Mouse (Mus musculus): Measurements from ENCODE around the gene Ankrd7. TPM values are rescaled to one million over a fixed set of nuclear protein-coding genes. Genes with fewer than 3 reads are reported as not detected.
"Not testable (repeated sequence)": the region's sequence is repeated elsewhere in the genome, so short reads cannot be mapped to it uniquely, and the experiment has no call there.

Gene Ankrd7
- total and polyA plus RNA-seq, 3 experiments = 0.20 TPM; not detected in 2

DNA sequence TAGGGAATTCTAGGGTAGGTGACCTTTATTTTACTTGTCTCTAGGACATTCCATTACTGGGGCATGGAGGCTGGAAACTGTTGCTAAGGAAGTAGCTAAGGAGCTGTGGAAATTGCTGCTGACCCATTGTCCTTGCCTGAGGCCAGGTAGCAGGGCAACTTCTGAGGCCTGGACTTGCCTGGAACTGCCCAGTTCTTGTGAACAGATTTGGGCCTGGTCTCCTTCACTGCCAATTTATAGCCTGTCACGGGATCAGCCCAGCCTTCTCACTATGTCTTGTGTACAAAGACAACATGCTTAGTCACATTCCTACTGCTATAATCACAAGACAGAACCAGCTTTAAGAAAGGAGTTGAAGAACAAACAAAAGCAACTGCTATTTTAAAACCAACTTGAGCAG lies 43.3 kb upstream of the Ankrd7 start:
- no peak for DNase-seq (ENCODE audit: extremely low read depth)
- no peak overlapping the region for H3K4me3 ChIP-seq (replicated peaks in 1 of 3; ENCODE audit: low read depth in 2 of 3, low read length in 2 of 3, poor library complexity in 1 of 3)
- no peaks in the 10 kb centered on the region for H3K36me3 ChIP-seq (replicated peaks in 1 of 2; ENCODE audit: control insufficient read depth in 1 of 2, insufficient read depth in 1 of 2, low read length in 1 of 2)
- H3K9me3 ChIP-seq (replicated peaks; ENCODE audit: low read length) = no peaks in the 10 kb centered on the region
- H3K9ac ChIP-seq (ENCODE audit: insufficient read depth, low read depth) = no peak overlapping the region
- TF ChIP-seq ZNF384 (IDR thresholded peaks at IDR 0.05; ENCODE audit: low read depth, low read length) (no peak), NELFE (IDR thresholded peaks at IDR 0.05; ENCODE audit: low read depth, low read length) (no peak), MYC (IDR thresholded peaks at IDR 0.05; ENCODE audit: low read depth, low read length) (no peak), EP300 (IDR thresholded peaks at IDR 0.05; ENCODE audit: low read length) (no peak), MEF2A (IDR thresholded peaks at IDR 0.05; ENCODE audit: borderline replicate concordance, low read depth, low read length) (no peak), KAT2A (IDR thresholded peaks at IDR 0.05; ENCODE audit: insufficient replicate concordance, low read length) (no peak), CTCF (conservative IDR thresholded peaks at IDR 0.05 in 1 of 2, IDR thresholded peaks at IDR 0.05 in 1 of 2; ENCODE audit: low read depth in 2 of 2, low read length in 2 of 2) (no peak), UBTF (IDR thresholded peaks at IDR 0.05; ENCODE audit: low read depth, low read length) (no peak), E2F4 (IDR thresholded peaks at IDR 0.05; ENCODE audit: insufficient replicate concordance, low read depth, low read length) (no peak), ZMIZ1 (IDR thresholded peaks at IDR 0.05; ENCODE audit: low read depth, low read length) (no peak), POLR2A (IDR thresholded peaks at IDR 0.05; ENCODE audit: low read depth, low read length) (no peak)
- in situ Hi-C loops (cut with MboI; ENCODE audit: low pct_ligation_motif_present, low pct_unique_long_range_greater_than_20kb, low sequenced_read_pairs) = no loop called here
- H3K4me1 ChIP-seq (ENCODE audit: control insufficient read depth in 1 of 2, insufficient read depth in 2 of 2) = no peaks in the 10 kb centered on the region
- H3K27me3 ChIP-seq (replicated peaks) = no peaks in the 10 kb centered on the region
- dilution Hi-C loops (cut with MboI; ENCODE audit: extremely low pct_ligation_motif_present, extremely low pct_unique_long_range_greater_than_20kb, low sequenced_read_pairs) = no loop called here
- no peak overlapping the region for H3K4me2 ChIP-seq (ENCODE audit: insufficient read depth, low read depth, poor library complexity, severe bottlenecking)
- no peaks in the 10 kb centered on the region for H3K79me2 ChIP-seq (replicated peaks; ENCODE audit: control insufficient read depth, extremely low read depth, insufficient read depth, poor library complexity, severe bottlenecking)
- H3K27ac ChIP-seq (ENCODE audit: insufficient read depth, low read depth) = no peak overlapping the region

DNA sequence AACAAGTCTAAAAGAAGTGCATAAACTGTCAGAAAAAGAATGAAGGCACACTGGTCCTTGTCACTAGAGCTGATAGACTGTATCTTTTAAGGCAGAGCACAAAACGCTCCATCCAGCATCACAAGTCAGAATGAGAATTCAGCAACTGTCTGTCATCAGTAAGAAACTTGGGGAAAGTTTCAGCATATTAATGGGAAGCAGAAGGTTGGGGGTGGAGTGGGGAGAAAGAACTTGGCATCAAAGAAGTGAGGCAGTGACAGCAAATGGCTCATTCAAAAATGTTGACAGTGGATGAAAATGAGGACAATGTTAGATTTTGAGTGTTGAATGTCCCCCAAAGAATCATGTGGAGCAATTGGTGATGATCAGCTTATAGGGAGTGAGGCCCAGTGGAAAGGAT lies 33.2 kb upstream of the Ankrd7 start:
- dilution Hi-C loops (cut with MboI; ENCODE audit: extremely low pct_ligation_motif_present, extremely low pct_unique_long_range_greater_than_20kb, low sequenced_read_pairs) (no loop called here), in situ Hi-C loops (cut with MboI; ENCODE audit: low pct_ligation_motif_present, low pct_unique_long_range_greater_than_20kb, low sequenced_read_pairs) (no loop called here)
- TF ChIP-seq KAT2A (IDR thresholded peaks at IDR 0.05; ENCODE audit: insufficient replicate concordance, low read length) = no peak
- TF ChIP-seq CTCF (conservative IDR thresholded peaks at IDR 0.05 in 1 of 2, IDR thresholded peaks at IDR 0.05 in 1 of 2; ENCODE audit: low read depth in 2 of 2, low read length in 2 of 2) = no peak
- TF ChIP-seq EP300 (IDR thresholded peaks at IDR 0.05; ENCODE audit: low read length) = no peak
- no peak for TF ChIP-seq MAZ (IDR thresholded peaks at IDR 0.05; ENCODE audit: low read depth, low read length)
- TF ChIP-seq ELF1 (IDR thresholded peaks at IDR 0.05; ENCODE audit: low read depth, low read length) = no peak
- no peak for TF ChIP-seq PAX5 (IDR thresholded peaks at IDR 0.05; ENCODE audit: low read length)
- no peak for TF ChIP-seq MAFK (IDR thresholded peaks at IDR 0.05; ENCODE audit: insufficient replicate concordance, low read length)
- H3K36me3 ChIP-seq (replicated peaks in 1 of 2; ENCODE audit: control insufficient read depth in 1 of 2, insufficient read depth in 1 of 2, low read length in 1 of 2) = no peaks in the 10 kb centered on the region
- DNase-seq (ENCODE audit: extremely low read depth) = no peak
- H3K4me1 ChIP-seq (ENCODE audit: control insufficient read depth in 1 of 2, insufficient read depth in 2 of 2) = no peaks in the 10 kb centered on the region
- no peaks in the 10 kb centered on the region for H3K79me2 ChIP-seq (replicated peaks; ENCODE audit: control insufficient read depth, extremely low read depth, insufficient read depth, poor library complexity, severe bottlenecking)
- no peak overlapping the region for H3K9ac ChIP-seq (ENCODE audit: insufficient read depth, low read depth)
- no peak overlapping the region for H3K4me3 ChIP-seq (replicated peaks in 1 of 3; ENCODE audit: low read depth in 2 of 3, low read length in 2 of 3, poor library complexity in 1 of 3)
- no peaks in the 10 kb centered on the region for H3K9me3 ChIP-seq (replicated peaks; ENCODE audit: low read length)
- H3K27me3 ChIP-seq (replicated peaks) = no peaks in the 10 kb centered on the region
- H3K27ac ChIP-seq (ENCODE audit: insufficient read depth, low read depth) = no peak overlapping the region
- no peak overlapping the region for H3K4me2 ChIP-seq (ENCODE audit: insufficient read depth, low read depth, poor library complexity, severe bottlenecking)

DNA sequence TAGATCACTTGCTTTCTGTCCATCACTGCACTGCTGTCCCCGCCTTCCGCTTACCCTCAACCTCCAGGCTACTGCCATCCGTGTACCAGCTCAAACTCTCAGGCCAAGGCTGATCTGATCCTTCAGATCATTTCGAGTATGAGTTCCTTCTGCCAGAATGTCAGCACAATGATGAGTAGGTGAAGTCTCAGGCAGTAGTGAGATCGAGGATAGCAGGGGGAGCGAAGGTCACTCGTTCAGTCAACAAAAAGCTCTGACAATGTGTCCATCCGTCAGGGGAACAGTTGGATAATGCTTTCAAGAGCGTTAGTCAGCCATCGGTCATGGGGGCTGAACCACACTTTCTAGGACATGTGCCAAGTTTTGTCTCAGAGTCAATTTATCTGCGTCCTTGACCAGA lies 21.6 kb upstream of the Ankrd7 start:
- H3K4me2 ChIP-seq (ENCODE audit: insufficient read depth, low read depth, poor library complexity, severe bottlenecking); H3K9me3 ChIP-seq (replicated peaks; ENCODE audit: low read length); H3K27ac ChIP-seq (ENCODE audit: insufficient read depth, low read depth); H3K27me3 ChIP-seq (replicated peaks); H3K36me3 ChIP-seq (replicated peaks in 1 of 2; ENCODE audit: control insufficient read depth in 1 of 2, insufficient read depth in 1 of 2, low read length in 1 of 2); H3K4me3 ChIP-seq (replicated peaks in 1 of 3; ENCODE audit: low read depth in 2 of 3, low read length in 2 of 3, poor library complexity in 1 of 3); in situ Hi-C loops (cut with MboI; ENCODE audit: low pct_ligation_motif_present, low pct_unique_long_range_greater_than_20kb, low sequenced_read_pairs); H3K79me2 ChIP-seq (replicated peaks; ENCODE audit: control insufficient read depth, extremely low read depth, insufficient read depth, poor library complexity, severe bottlenecking); dilution Hi-C loops (cut with MboI; ENCODE audit: extremely low pct_ligation_motif_present, extremely low pct_unique_long_range_greater_than_20kb, low sequenced_read_pairs); DNase-seq (ENCODE audit: extremely low read depth); H3K4me1 ChIP-seq (ENCODE audit: control insufficient read depth in 1 of 2, insufficient read depth in 2 of 2); H3K9ac ChIP-seq (ENCODE audit: insufficient read depth, low read depth): not testable (repeated sequence)

DNA sequence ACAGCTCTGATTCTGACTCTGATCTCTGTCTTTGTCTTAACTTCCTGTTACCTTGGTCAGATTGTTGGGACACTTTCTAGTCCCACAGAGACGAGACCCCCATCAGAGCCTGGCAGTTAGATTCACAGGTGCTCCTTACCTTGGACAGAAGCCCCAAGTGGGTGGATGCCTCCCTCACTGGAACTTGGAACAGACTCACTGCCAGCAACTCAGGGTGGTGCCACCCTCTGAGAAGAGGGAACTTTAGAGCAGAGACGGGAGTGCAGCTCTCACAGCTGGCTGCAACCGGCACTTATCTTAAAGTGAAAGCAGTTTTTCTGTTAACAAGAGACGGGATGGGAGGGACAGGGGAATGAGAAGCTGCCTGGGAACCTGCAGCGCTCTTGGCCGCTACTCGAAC lies 20.5 kb upstream of the Ankrd7 start:
- not testable (repeated sequence) for H3K9ac ChIP-seq (ENCODE audit: insufficient read depth, low read depth); H3K4me3 ChIP-seq (replicated peaks in 1 of 3; ENCODE audit: low read depth in 2 of 3, low read length in 2 of 3, poor library complexity in 1 of 3)

More for the DNA sequence above, 20.5 kb upstream of the Ankrd7 start:
- H3K27ac ChIP-seq (ENCODE audit: insufficient read depth, low read depth); H3K9me3 ChIP-seq (replicated peaks; ENCODE audit: low read length); dilution Hi-C loops (cut with MboI; ENCODE audit: extremely low pct_ligation_motif_present, extremely low pct_unique_long_range_greater_than_20kb, low sequenced_read_pairs); in situ Hi-C loops (cut with MboI; ENCODE audit: low pct_ligation_motif_present, low pct_unique_long_range_greater_than_20kb, low sequenced_read_pairs); DNase-seq (ENCODE audit: extremely low read depth); H3K4me2 ChIP-seq (ENCODE audit: insufficient read depth, low read depth, poor library complexity, severe bottlenecking); H3K79me2 ChIP-seq (replicated peaks; ENCODE audit: control insufficient read depth, extremely low read depth, insufficient read depth, poor library complexity, severe bottlenecking); H3K27me3 ChIP-seq (replicated peaks); H3K36me3 ChIP-seq (replicated peaks in 1 of 2; ENCODE audit: control insufficient read depth in 1 of 2, insufficient read depth in 1 of 2, low read length in 1 of 2): not testable (repeated sequence)
- peaks cover 0 to 11% of the 10 kb centered on the region in 2 experiments; a peak in 2 of 4 replicates for H3K4me1 ChIP-seq (ENCODE audit: control insufficient read depth in 1 of 2, insufficient read depth in 2 of 2)

Data from CH12.LX (cell line).